Mouse (Mus musculus) adrenal gland, adult (tissue): ENCODE data around the gene Pla2g4d.

Experiments
- DNase-seq, 2 experiments: peaks; one replicate each; pipeline ENCODE4 v3.0.0; 2022 to 2023; ENCODE audit warnings: low spot score in 1 of 2; ENCODE audit not compliant: inconsistent age in 2 of 2

Gene Pla2g4d

GRCm38 (mm10) chr2:120288995-120289394, at the start of gene Pla2g4d:
Gene Pla2g4d, minus strand, starts transcription at chr2:120289197.
- DNase-seq = no peak

GRCm38 (mm10) chr2:120337886-120338285, 48.9 kb upstream of the Pla2g4d start:
- no peak for DNase-seq

- DNase-seq = no peak
Measured at GRCm38 (mm10) chr2:120331575-120331974, 42.6 kb upstream of the Pla2g4d start.

- no peak for DNase-seq
Measured at GRCm38 (mm10) chr2:120315077-120315476, 26.1 kb upstream of the Pla2g4d start.

GRCm38 (mm10) chr2:120314487-120314886, 25.5 kb upstream of the Pla2g4d start:
- DNase-seq = no peak

- no peak for DNase-seq
Measured at GRCm38 (mm10) chr2:120313976-120314375, 25.0 kb upstream of the Pla2g4d start, which contains the start of gene Pla2g4f. Gene Pla2g4f, minus strand, starts transcription at chr2:120314165.

- DNase-seq = no peak
Measured at GRCm38 (mm10) chr2:120312276-120312825, 23.4 kb upstream of the Pla2g4d start.

GRCm38 (mm10) chr2:120304113-120304512, 15.1 kb upstream of the Pla2g4d start:
- DNase-seq = no peak

- DNase-seq = no peak
Measured at GRCm38 (mm10) chr2:120301076-120301475, 12.1 kb upstream of the Pla2g4d start.

GRCm38 (mm10) chr2:120299866-120300265, 10.9 kb upstream of the Pla2g4d start:
- DNase-seq = no peak

GRCm38 (mm10) chr2:120296160-120296559, 7.2 kb upstream of the Pla2g4d start:
- no peak for DNase-seq

- peak; percentile 72 to 83 for DNase-seq
Measured at GRCm38 (mm10) chr2:120291471-120292078, 2.6 kb upstream of the Pla2g4d start.

- DNase-seq = no peak
Measured at GRCm38 (mm10) chr2:120288401-120288800, 596 bp downstream of the Pla2g4d start.

- DNase-seq = no peak
Measured at GRCm38 (mm10) chr2:120285639-120286038, 3.4 kb downstream of the Pla2g4d start.

GRCm38 (mm10) chr2:120284705-120285104, 4.3 kb downstream of the Pla2g4d start:
- peak in 1 of 2 experiments; percentile 52 for DNase-seq

- peak; percentile 43 to 80 for DNase-seq
Measured at GRCm38 (mm10) chr2:120284094-120284493, 4.9 kb downstream of the Pla2g4d start.

GRCm38 (mm10) chr2:120283550-120283949, 5.4 kb downstream of the Pla2g4d start:
- DNase-seq = peak; percentile 84 to 93

GRCm38 (mm10) chr2:120281221-120281620, 7.8 kb downstream of the Pla2g4d start:
- no peak for DNase-seq

GRCm38 (mm10) chr2:120279961-120280360, 9.0 kb downstream of the Pla2g4d start:
- DNase-seq = peak; percentile 47 to 85

- no peak for DNase-seq
Measured at GRCm38 (mm10) chr2:120276951-120277350, 12.0 kb downstream of the Pla2g4d start.

- DNase-seq = no peak
Measured at GRCm38 (mm10) chr2:120268635-120269034, 20.4 kb downstream of the Pla2g4d start.

GRCm38 (mm10) chr2:120265523-120265922, 23.5 kb downstream of the Pla2g4d start:
- peak in 1 of 2 experiments; percentile 55 for DNase-seq

- DNase-seq = no peak
Measured at GRCm38 (mm10) chr2:120264858-120265257, 24.1 kb downstream of the Pla2g4d start.
